Mouse (Mus musculus) bone marrow, adult 2 months (tissue): ENCODE measurements around the gene Susd6.

ENCODE experiments used
- CTCF ChIP-seq: fragments of 200-500 bp; IDR thresholded peaks from 2 replicates; pipeline ENCODE4 v1.5.1; 2011; ENCODE audit warnings: low read length, control low read depth; ENCODE audit not compliant: control insufficient read depth, insufficient read depth
- POLR2A ChIP-seq: fragments of 200-500 bp; IDR thresholded peaks from 2 replicates; pipeline ENCODE4 v1.6.1; 2011; ENCODE audit warnings: low read depth, mild to moderate bottlenecking, control low read depth, low read length, borderline replicate concordance; ENCODE audit not compliant: control insufficient read depth

DNA sequence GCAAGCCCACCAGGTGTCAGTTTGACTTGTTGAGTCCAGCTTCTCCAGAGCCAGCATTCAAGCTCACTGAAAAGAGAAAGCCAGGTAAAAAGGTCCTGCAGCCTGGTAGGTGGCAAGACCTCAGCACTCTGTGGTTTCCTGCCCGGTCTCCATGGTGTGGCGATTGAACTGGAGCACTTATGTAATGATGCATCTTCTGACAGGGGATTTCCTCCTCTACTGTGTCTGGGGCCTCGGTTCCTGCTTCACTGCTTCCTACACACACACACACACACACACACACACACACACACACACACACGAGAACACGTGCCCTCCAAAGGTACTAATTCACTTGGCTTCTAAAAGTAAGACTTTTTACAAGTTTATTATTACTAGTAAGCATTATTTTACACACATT is 2.6 kb downstream of the Susd6 start:
- TF ChIP-seq CTCF (no peak), POLR2A (no peak)
